Mouse (Mus musculus): ENCODE data around the gene Vmn1r123.
"Not testable (repeated sequence)": the region's sequence is repeated elsewhere in the genome, so short reads cannot be mapped to it uniquely, and the experiment has no call there.

Gene Vmn1r123

DNA sequence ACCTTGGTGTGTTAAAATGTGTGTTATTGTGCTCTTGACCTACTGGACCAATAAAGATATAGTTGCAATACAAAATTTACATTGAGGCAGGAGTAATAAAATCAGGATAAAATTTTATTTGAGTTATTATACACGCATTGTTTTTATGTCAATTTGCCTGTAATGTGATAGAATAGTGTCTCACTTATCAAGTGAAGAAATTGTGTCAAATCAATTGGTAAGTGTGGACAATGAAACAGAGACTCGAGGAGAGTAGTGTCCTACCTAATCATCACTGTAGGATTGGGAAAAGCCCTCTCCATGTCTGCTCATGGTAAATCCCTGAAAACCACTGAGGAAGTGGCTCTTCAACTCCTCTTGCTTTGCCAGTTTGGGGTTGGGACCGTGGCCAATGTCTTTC lies at the start of gene Vmn1r123:
Vmn1r123 (plus strand) TSS at position 301 of the 400 bp plus-strand sequence.
- DNase-seq (ENCODE audit: low read depth, low spot score) = not testable (repeated sequence)

DNA sequence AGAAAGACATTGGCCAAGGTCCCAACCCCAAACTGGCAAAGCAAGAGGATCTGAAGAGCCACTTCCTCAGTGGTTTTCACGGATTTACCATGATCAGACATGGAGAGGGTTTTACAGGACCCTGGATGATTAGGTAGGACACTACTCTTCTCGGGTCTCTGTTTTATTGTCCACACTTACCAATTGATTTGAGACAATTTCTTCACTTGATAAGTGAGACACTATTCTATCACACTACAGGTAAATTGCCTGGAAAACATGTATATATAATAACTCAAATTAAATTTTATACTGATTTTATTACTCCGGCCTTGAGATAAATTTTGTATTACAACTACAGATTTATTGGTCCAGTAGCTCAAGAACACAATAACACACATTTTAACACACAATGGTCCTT lies 28.0 kb upstream of the Vmn1r123 start, which contains the start of gene Vmn1r122:
Vmn1r122 (minus strand) TSS at position 101 of the 400 bp plus-strand sequence.
- not testable (repeated sequence) for DNase-seq (ENCODE audit: low read depth, low spot score)

DNA sequence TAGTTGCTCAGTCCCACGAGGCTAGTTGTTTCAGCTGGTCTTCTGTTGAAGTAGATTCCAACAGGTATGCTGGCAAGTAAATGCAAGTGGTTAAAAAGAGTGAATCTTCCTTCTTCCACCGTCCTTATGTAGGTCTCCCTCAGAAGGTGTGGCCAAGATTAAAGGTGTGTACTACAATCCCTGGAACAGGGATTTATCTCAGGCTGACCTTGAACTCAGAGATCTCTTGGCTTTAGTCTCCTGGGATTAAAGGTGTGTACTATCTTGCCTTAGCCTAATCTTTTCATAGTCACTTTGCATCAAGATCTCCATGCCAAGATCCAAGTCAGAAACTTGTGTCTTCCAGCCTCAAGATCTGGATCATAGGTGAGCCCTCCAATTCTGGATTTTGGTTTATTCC lies 28.3 kb downstream of the Vmn1r123 start, which contains the start of gene Gm5157:
Gm5157 (minus strand) TSS at position 101 of the 400 bp plus-strand sequence.
- not testable (repeated sequence) for DNase-seq (ENCODE audit: low read depth, low spot score)

All from 3T3-L1 (cell line).